Mouse (Mus musculus): ENCODE results near the gene Kdsr. TPM values are rescaled to one million over a fixed set of nuclear protein-coding genes. Genes with fewer than 3 reads are reported as not detected.

The Kdsr gene
- polyA plus RNA-seq (2014; fragmentation: Nextera tagmentation; extraction: Ambion mirVana) = 13.4 and 15.6 TPM in 2 replicates

DNA sequence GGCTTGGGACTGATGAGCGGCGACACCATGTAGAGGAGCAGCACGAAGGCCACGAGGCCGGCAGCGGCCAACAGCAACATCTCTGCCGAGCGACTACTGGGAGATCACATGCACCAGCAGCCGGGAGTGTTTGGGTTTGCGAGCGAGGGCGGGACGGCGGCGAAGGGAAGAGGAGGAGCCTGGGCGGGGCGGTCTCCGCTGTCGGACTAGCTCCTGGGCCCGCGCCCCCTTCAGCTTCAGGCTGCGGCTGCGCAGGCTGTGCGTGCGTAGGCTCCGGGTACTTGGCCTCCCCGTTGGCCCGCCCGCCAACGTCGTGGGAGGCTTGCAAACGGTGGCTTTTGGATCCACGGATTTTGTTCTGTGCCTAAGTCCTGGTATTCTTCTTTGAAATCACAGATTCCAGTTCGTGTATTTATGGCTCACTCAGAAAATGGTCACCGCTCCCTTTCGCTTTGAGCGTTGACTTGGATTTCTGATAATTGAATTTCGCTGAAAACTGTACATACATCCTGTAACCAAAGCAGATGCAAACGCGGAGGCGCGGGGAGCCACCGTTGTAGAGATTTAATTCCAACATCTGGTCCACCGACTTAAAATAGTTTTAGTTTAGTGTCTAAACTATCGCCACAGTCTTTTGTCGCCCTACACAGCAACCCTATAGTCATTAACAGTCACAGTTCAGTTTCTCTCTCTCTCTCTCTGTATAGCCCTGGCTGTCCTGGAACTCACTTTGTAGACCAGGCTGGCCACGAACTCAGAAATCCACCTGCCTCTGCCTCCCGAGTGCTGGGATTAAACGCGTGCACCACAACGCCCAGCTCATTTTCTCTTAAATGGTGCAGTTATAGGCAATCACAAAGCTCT, at the start of gene Kdsr:
Gene Kdsr, minus strand, starts transcription at position 156 of the 864 bp plus-strand sequence.
- ATAC-seq (ENCODE audit: low read depth) (peak; percentile 100), DNase-seq (ENCODE audit: low spot score) (peak; percentile 99)
- H3K9ac ChIP-seq (ENCODE audit: low read depth, low read length) = peak within 1 kb of the TSS; percentile 85
- peak within 1 kb of the TSS; percentile 78 for H3K4me3 ChIP-seq (ENCODE audit: low read depth, low read length)
- peaks cover 8% of the 10 kb centered on the region; the same call in 1 of the 2 replicates for H3K4me1 ChIP-seq (ENCODE audit: control insufficient read depth, insufficient read depth, low read length)
- H3K36me3 ChIP-seq (ENCODE audit: control insufficient read depth, insufficient read depth, low read length) = 0 out of 2 replicates have a peak, but pooled peaks cover 2% of the 10 kb centered on the region
- no peaks in the 10 kb centered on the region for H3K27me3 ChIP-seq (replicated peaks; ENCODE audit: control insufficient read depth, insufficient read depth, low read length)
- peak within 1 kb of the TSS; percentile 96 for H3K27ac ChIP-seq (replicated peaks; ENCODE audit: low read depth, low read length)
- WGBS = 3% methylated on average over 33 of the region's 51 CpGs
- H3K4me2 ChIP-seq (ENCODE audit: low read depth, low read length) = peak within 1 kb of the TSS; percentile 93
- H3K9me3 ChIP-seq (ENCODE audit: control insufficient read depth, low read length) = no peaks in the 10 kb centered on the region

DNA sequence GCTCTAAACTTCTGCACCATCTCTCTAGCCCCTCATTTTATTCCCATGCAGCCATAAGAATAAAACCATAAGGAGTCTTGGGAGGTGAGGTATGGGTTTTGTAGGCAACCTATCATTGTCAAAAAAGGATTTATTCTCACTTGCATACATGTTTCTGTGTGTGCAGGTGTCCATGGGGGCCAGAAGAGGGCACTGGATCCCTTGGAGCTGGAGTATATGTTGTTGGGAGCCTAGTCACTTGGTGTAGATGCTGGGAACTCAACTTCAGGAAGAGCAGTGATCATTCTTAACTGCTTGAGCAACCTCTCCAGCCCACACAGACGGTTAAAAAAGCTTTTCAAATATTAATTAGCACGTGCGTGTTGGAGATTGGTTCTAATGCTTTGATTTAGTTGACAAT, 40.4 kb upstream of the Kdsr start:
- WGBS = 88% methylated on average over 3 of the region's 3 CpGs

DNA sequence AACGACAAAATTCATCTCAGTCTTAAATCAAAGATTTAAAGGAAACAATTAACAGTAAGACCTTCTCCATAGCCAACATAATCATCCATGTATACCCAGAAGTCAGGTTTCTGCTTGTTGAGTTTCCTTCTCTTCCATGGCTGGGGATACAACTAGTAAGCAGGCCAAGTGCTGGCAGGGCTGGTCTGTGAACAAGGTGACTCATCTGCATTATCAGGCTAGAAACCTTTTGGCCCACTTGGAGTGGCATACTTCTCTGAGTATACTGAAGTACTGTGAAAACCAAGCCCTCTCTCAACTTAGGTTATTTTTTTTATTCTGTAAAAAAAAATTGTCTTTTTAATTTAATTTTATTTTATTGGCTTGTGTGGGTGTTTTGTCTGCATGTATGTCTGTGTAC, 39.9 kb upstream of the Kdsr start:
- DNase-seq (ENCODE audit: low spot score) (no peak), ATAC-seq (ENCODE audit: low read depth) (no peak)
- Histone ChIP-seq H3K4me3 (ENCODE audit: low read depth, low read length) (no peak overlapping the region), H3K27me3 (replicated peaks; ENCODE audit: control insufficient read depth, insufficient read depth, low read length) (no peaks in the 10 kb centered on the region), H3K27ac (replicated peaks; ENCODE audit: low read depth, low read length) (no peak overlapping the region), H3K36me3 (ENCODE audit: control insufficient read depth, insufficient read depth, low read length) (no peaks in the 10 kb centered on the region), H3K9me3 (ENCODE audit: control insufficient read depth, low read length) (no peaks in the 10 kb centered on the region), H3K4me1 (ENCODE audit: control insufficient read depth, insufficient read depth, low read length) (peaks cover 12% of the 10 kb centered on the region), H3K9ac (ENCODE audit: low read depth, low read length) (no peak overlapping the region), H3K4me2 (ENCODE audit: low read depth, low read length) (no peak overlapping the region)
- WGBS = 60% methylated on average over 1 of the region's 1 CpGs

More for the DNA sequence above, 40.4 kb upstream of the Kdsr start:
- no peaks in the 10 kb centered on the region for H3K36me3 ChIP-seq (ENCODE audit: control insufficient read depth, insufficient read depth, low read length)
- H3K27ac ChIP-seq (replicated peaks; ENCODE audit: low read depth, low read length) = no peak overlapping the region
- no peak overlapping the region for H3K4me2 ChIP-seq (ENCODE audit: low read depth, low read length)
- H3K4me3 ChIP-seq (ENCODE audit: low read depth, low read length) = no peak overlapping the region
- DNase-seq (ENCODE audit: low spot score) = no peak
- H3K9me3 ChIP-seq (ENCODE audit: control insufficient read depth, low read length) = no peaks in the 10 kb centered on the region
- ATAC-seq (ENCODE audit: low read depth) = no peak
- no peak overlapping the region for H3K9ac ChIP-seq (ENCODE audit: low read depth, low read length)
- peaks cover 10% of the 10 kb centered on the region for H3K4me1 ChIP-seq (ENCODE audit: control insufficient read depth, insufficient read depth, low read length)
- no peaks in the 10 kb centered on the region for H3K27me3 ChIP-seq (replicated peaks; ENCODE audit: control insufficient read depth, insufficient read depth, low read length)

DNA sequence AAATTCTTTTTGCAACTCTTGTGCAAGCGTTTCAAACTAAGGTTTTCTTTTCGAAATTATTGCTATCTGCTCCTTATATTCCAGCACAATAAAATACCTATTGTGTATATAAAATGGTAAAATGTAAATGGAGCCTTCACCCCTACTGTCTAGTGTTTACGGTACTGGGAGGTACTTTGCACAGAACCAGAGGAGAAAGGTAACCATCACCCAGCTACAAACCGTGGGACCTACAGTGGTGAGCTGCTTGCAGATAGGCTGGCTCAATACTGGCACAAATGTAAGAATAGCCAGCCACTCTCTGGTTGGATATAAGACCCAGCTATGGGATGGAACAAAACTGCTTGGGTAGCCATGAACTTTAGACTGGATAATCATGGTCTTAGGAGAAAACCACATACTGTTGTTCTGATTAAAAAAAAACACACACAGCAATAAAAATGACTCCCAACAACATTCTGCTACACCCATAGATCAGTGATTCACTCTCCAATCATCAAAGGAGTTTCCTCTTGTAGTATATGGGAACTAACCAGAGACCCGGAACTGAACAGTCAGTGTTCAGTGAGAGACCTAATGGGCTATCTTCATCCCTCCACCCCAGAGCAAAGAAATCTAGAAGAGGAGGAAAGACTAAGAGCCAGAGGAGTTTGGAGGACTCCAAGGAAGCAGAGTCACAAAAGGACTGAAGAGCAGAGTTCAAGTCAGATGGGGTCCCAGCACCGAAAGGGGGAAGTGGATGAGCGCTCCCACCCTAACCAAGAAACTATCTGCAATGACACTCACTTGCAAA, 37.7 kb upstream of the Kdsr start:
- H3K4me3 ChIP-seq (ENCODE audit: low read depth, low read length) = peak overlapping the region; percentile 88
- 62% methylated on average over 7 of the region's 7 CpGs for WGBS
- H3K9ac ChIP-seq (ENCODE audit: low read depth, low read length) = peak overlapping the region; percentile 44
- H3K27ac ChIP-seq (replicated peaks; ENCODE audit: low read depth, low read length) = 0 out of 2 replicates have a peak overlapping the region, but pooled peaks have one; percentile 28
- no peak for DNase-seq (ENCODE audit: low spot score)
- H3K27me3 ChIP-seq (replicated peaks; ENCODE audit: control insufficient read depth, insufficient read depth, low read length) = no peaks in the 10 kb centered on the region
- ATAC-seq (ENCODE audit: low read depth) = no peak
- peak overlapping the region; percentile 69 for H3K4me2 ChIP-seq (ENCODE audit: low read depth, low read length)
- H3K9me3 ChIP-seq (ENCODE audit: control insufficient read depth, low read length) = no peaks in the 10 kb centered on the region
- H3K4me1 ChIP-seq (ENCODE audit: control insufficient read depth, insufficient read depth, low read length) = peaks cover 12% of the 10 kb centered on the region
- H3K36me3 ChIP-seq (ENCODE audit: control insufficient read depth, insufficient read depth, low read length) = 0 out of 2 replicates have a peak, but pooled peaks cover 5% of the 10 kb centered on the region

DNA sequence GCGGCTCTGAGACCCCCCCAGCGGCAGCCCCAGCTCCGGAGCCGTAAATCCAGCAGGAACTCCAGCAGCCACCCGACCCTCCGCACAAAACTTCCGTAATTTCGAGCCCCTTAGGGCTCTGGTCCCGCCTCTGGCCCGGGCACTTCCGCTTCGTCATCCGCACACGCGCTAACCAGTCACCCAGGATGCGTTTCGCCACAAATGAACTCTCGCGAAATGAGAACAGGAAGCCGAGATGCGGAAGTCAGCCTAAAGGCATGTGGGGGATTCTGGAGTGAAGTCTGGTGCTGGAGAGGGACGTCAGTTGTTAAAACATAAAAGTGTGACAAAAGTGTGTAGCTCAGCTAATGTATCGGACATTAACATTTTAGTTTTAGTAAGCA, 37.0 kb upstream of the Kdsr start, which contains the start of gene Vps4b:
Gene Vps4b, minus strand, starts transcription at position 187 of the 383 bp plus-strand sequence.
- peak; percentile 100 for ATAC-seq (ENCODE audit: low read depth)
- Histone ChIP-seq H3K36me3 (ENCODE audit: control insufficient read depth, insufficient read depth, low read length) (0 out of 2 replicates have a peak, but pooled peaks cover 5% of the 10 kb centered on the region), H3K4me3 (ENCODE audit: low read depth, low read length) (peak within 1 kb of the TSS; percentile 88), H3K4me2 (ENCODE audit: low read depth, low read length) (peak within 1 kb of the TSS; percentile 69), H3K4me1 (ENCODE audit: control insufficient read depth, insufficient read depth, low read length) (peaks cover 12% of the 10 kb centered on the region), H3K27me3 (replicated peaks; ENCODE audit: control insufficient read depth, insufficient read depth, low read length) (no peaks in the 10 kb centered on the region), H3K27ac (replicated peaks; ENCODE audit: low read depth, low read length) (peak within 1 kb of the TSS; percentile 93), H3K9ac (ENCODE audit: low read depth, low read length) (peak within 1 kb of the TSS; percentile 92), H3K9me3 (ENCODE audit: control insufficient read depth, low read length) (no peaks in the 10 kb centered on the region)
- under 1% methylated on average over 22 of the region's 23 CpGs for WGBS
- DNase-seq (ENCODE audit: low spot score) = peak; percentile 99

DNA sequence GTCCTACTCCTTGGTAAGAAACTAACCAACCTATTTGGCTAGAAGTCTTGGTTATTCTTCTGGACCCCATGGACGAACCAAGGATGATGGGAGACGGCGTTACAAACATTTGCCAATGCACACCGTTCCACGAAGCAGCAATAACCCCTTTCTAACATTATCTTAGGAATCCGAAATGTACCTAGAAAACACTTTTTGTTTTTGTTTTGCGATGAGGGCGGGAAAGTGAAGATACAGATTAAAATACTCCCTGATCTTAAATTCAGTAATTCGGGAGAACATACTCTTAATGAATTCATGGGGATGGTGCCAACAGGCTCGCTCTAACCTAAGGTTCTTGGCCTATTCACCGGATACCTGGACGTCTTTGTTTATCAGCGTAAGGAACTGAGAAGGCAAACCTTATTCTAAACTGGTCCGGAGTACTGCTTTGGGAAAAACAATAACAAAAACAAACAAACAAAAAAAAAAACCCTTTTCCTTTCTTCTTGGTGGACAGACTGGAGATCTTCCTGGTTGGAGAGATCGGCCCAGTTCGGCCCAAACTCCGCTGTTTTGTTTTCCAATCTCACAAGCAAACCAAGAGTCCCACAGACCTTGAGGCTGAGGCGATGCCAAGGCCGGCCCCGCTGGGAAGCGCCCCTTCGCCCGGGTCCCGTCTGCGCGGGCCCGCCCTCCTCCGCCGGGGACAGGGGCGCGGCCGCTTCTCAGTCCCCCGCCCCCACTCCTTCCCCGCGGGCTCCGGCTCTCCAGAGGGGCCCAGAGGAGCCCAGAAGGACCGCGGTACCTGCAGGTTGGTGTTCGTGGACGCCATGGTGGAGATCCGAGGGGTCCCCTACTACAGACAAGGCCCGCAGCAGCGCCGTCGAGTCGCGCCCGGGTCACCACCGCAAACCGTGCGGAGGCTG, 36.4 kb upstream of the Kdsr start:
- peaks cover 12% of the 10 kb centered on the region for H3K4me1 ChIP-seq (ENCODE audit: control insufficient read depth, insufficient read depth, low read length)
- 2% methylated on average over 45 of the region's 51 CpGs for WGBS
- DNase-seq (ENCODE audit: low spot score) = no peak

DNA sequence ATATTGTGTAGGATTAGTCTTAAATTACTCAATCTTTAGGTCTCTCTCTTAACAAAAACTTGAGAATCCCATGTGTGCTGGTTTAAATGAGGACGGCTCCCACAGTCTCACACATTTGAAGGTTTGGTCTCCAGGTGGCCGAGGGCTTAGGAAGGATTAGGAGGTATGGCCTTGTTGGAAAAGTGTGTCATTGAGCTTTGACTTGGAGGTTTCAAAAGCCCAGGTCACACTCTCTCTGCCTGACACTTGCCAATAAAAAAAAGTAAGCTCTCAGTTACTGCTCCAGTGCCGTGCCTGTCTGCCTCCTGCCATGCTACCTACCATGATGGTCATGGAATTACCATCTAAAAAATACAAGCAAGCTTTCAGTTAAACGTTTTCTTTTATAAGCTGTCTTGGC, 15.4 kb upstream of the Kdsr start:
- Histone ChIP-seq H3K27ac (replicated peaks; ENCODE audit: low read depth, low read length) (no peak overlapping the region), H3K9ac (ENCODE audit: low read depth, low read length) (no peak overlapping the region), H3K4me3 (ENCODE audit: low read depth, low read length) (no peak overlapping the region), H3K9me3 (ENCODE audit: control insufficient read depth, low read length) (no peaks in the 10 kb centered on the region), H3K36me3 (ENCODE audit: control insufficient read depth, insufficient read depth, low read length) (peaks cover 77% of the 10 kb centered on the region), H3K27me3 (replicated peaks; ENCODE audit: control insufficient read depth, insufficient read depth, low read length) (no peaks in the 10 kb centered on the region), H3K4me2 (ENCODE audit: low read depth, low read length) (no peak overlapping the region), H3K4me1 (ENCODE audit: control insufficient read depth, insufficient read depth, low read length) (no peaks in the 10 kb centered on the region)
- DNase-seq (ENCODE audit: low spot score) = no peak
- no peak for ATAC-seq (ENCODE audit: low read depth)
- 77% methylated on average over 4 of the region's 4 CpGs for WGBS

More for the DNA sequence above, 36.4 kb upstream of the Kdsr start:
- peak overlapping the region; percentile 69 for H3K4me2 ChIP-seq (ENCODE audit: low read depth, low read length)
- H3K4me3 ChIP-seq (ENCODE audit: low read depth, low read length) = peak overlapping the region; percentile 88
- H3K36me3 ChIP-seq (ENCODE audit: control insufficient read depth, insufficient read depth, low read length) = 0 out of 2 replicates have a peak, but pooled peaks cover 5% of the 10 kb centered on the region
- H3K27me3 ChIP-seq (replicated peaks; ENCODE audit: control insufficient read depth, insufficient read depth, low read length) = no peaks in the 10 kb centered on the region
- peak; percentile 86 for ATAC-seq (ENCODE audit: low read depth)
- H3K9ac ChIP-seq (ENCODE audit: low read depth, low read length) = peak overlapping the region; percentile 92
- H3K27ac ChIP-seq (replicated peaks; ENCODE audit: low read depth, low read length) = peak overlapping the region; percentile 93
- H3K9me3 ChIP-seq (ENCODE audit: control insufficient read depth, low read length) = no peaks in the 10 kb centered on the region

DNA sequence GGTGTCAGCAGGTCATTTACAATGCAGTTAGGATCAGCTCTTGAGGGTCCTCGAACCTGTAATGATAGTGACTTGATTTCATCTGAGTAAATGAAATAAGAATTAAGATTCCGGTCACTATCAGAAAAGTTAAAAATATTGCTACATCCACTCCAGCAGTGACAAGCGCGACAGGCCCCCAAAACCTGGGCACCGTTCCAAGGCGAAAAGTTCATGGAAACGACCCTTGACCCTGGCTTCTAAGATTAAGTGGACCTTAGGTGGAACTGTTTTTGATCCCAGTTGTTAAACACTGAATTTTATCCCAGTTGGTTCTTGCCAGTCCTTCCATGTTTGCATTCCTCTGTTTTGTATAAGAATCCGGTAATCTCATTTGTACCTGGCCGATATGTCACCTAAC, 14.6 kb upstream of the Kdsr start:
- no peak for ATAC-seq (ENCODE audit: low read depth)
- no peak for DNase-seq (ENCODE audit: low spot score)
- Histone ChIP-seq H3K36me3 (ENCODE audit: control insufficient read depth, insufficient read depth, low read length) (peaks cover 73% of the 10 kb centered on the region), H3K27ac (replicated peaks; ENCODE audit: low read depth, low read length) (no peak overlapping the region), H3K9me3 (ENCODE audit: control insufficient read depth, low read length) (no peaks in the 10 kb centered on the region), H3K9ac (ENCODE audit: low read depth, low read length) (no peak overlapping the region), H3K4me3 (ENCODE audit: low read depth, low read length) (no peak overlapping the region), H3K4me1 (ENCODE audit: control insufficient read depth, insufficient read depth, low read length) (no peaks in the 10 kb centered on the region), H3K27me3 (replicated peaks; ENCODE audit: control insufficient read depth, insufficient read depth, low read length) (no peaks in the 10 kb centered on the region), H3K4me2 (ENCODE audit: low read depth, low read length) (no peak overlapping the region)
- WGBS = 93% methylated on average over 9 of the region's 9 CpGs

All from embryonic facial prominence, embryonic 14.5 days (tissue).